Mouse (Mus musculus): ENCODE results near the gene Tmed9. TPM values are rescaled to one million over a fixed set of nuclear protein-coding genes. Genes with fewer than 3 reads are reported as not detected.

Tmed9 gene
- total and polyA plus RNA-seq, 2 experiments: 45.2 to 62.2 TPM

- H3K4me3 ChIP-seq (ENCODE audit: insufficient read depth, low read depth, low read length): no peak overlapping the region
- no peak overlapping the region for H3K27ac ChIP-seq (replicated peaks; ENCODE audit: insufficient read depth, low read depth, low read length)
- 92% methylated on average over 3 of the region's 3 CpGs for WGBS
- peaks cover 2% of the 10 kb centered on the region; the same call in 1 of the 2 replicates for H3K4me1 ChIP-seq (ENCODE audit: control insufficient read depth, insufficient read depth, low read length)
- no peak overlapping the region for H3K9ac ChIP-seq (ENCODE audit: low read depth, low read length)
- TF ChIP-seq POLR2A (IDR thresholded peaks at IDR 0.05; ENCODE audit: extremely low read depth, insufficient read depth, low read length): no peak
- no peak for DNase-seq (ENCODE audit: extremely low read depth, low read depth, low spot score)
- H3K27me3 ChIP-seq (ENCODE audit: control insufficient read depth, insufficient read depth, low read length): no peaks in the 10 kb centered on the region
- H3K36me3 ChIP-seq (ENCODE audit: control insufficient read depth, insufficient read depth, low read length): peaks cover 3% of the 10 kb centered on the region; the same call in 1 of the 2 replicates
- H3K79me2 ChIP-seq (ENCODE audit: control insufficient read depth, insufficient read depth, low read length): peaks cover 5% of the 10 kb centered on the region; the same call in 1 of the 2 replicates
These were observed 31.1 kb downstream of the Tmed9 start for GRCm38 (mm10) chr13:55604606-55605005.

DNA sequence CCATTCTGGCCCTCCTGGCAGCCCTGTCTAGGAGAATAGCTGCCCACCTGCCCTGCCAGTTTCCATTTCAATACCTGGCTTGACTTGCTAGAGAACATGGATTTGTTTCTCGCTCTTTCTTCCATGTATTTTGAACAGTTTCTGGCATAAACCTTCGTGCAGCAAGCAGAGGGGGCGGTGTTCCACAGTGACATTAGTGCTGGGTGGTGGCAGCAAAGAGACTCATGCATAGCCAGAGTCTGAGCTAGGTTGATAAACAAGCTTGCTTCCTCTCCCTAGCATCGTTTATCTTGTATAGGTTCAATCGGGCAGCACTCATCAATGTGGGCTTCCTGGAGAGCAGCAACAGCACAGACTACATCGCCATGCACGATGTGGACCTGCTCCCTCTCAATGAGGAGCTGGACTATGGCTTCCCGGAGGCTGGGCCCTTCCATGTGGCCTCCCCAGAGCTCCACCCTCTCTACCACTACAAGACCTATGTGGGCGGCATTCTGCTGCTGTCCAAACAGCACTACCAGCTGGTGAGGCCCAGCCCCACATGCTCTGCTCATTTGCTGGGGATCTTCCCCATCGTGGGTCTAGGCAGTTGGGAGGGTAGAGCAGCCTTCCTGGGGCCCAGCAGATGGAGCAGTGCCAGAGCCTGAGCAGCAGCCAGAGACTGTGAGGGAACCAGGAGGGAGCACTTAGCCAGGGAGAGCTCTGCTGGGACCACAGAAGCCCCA, 33.5 kb downstream of the Tmed9 start:
- H3K4me3 ChIP-seq (ENCODE audit: insufficient read depth, low read depth, low read length): no peak overlapping the region
- no peak overlapping the region for H3K9ac ChIP-seq (ENCODE audit: low read depth, low read length)
- H3K4me1 ChIP-seq (ENCODE audit: control insufficient read depth, insufficient read depth, low read length): no peaks in the 10 kb centered on the region
- peaks cover 3% of the 10 kb centered on the region; the same call in 1 of the 2 replicates for H3K36me3 ChIP-seq (ENCODE audit: control insufficient read depth, insufficient read depth, low read length)
- TF ChIP-seq CTCF (IDR thresholded peaks at IDR 0.05; ENCODE audit: low read depth, low read length) (no peak), POLR2A (IDR thresholded peaks at IDR 0.05; ENCODE audit: extremely low read depth, insufficient read depth, low read length) (no peak)
- H3K27ac ChIP-seq (replicated peaks; ENCODE audit: insufficient read depth, low read depth, low read length): no peak overlapping the region
- H3K27me3 ChIP-seq (ENCODE audit: control insufficient read depth, insufficient read depth, low read length): no peaks in the 10 kb centered on the region
- 70% methylated on average over 10 of the region's 10 CpGs for WGBS
- no peak for DNase-seq (ENCODE audit: extremely low read depth, low read depth, low spot score)
- peaks cover 5% of the 10 kb centered on the region; the same call in 1 of the 2 replicates for H3K79me2 ChIP-seq (ENCODE audit: control insufficient read depth, insufficient read depth, low read length)

- peaks cover 3% of the 10 kb centered on the region; the same call in 1 of the 2 replicates for H3K36me3 ChIP-seq (ENCODE audit: control insufficient read depth, insufficient read depth, low read length)
These were observed 34.1 kb downstream of the Tmed9 start for GRCm38 (mm10) chr13:55607624-55608006.

DNA sequence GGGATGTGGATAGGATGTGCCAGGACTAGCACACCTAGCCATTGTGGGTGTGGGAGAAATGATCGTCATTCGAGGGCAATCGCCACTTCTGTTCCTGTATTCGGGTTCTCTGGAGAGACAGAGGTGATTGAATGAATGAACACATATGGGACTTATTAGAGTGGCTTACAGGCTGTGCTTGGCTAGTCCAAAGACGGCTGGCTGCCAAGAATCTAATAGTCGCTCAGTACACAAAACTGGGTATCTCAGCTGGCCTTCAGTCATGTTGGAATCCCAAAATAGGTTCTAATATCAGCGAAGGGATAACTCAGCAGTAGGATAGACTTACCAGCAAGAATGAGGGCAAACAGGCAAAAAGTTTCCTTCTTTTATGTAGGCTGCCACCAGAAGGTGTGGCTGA, 38.5 kb downstream of the Tmed9 start:
- DNase-seq (ENCODE audit: extremely low read depth, low read depth, low spot score): no peak
- H3K79me2 ChIP-seq (ENCODE audit: control insufficient read depth, insufficient read depth, low read length): no peaks in the 10 kb centered on the region
- no peak overlapping the region for H3K4me3 ChIP-seq (ENCODE audit: insufficient read depth, low read depth, low read length)
- peaks cover 3% of the 10 kb centered on the region; the same call in 1 of the 2 replicates for H3K36me3 ChIP-seq (ENCODE audit: control insufficient read depth, insufficient read depth, low read length)
- peaks cover 4% of the 10 kb centered on the region; the same call in 1 of the 2 replicates for H3K4me1 ChIP-seq (ENCODE audit: control insufficient read depth, insufficient read depth, low read length)
- TF ChIP-seq POLR2A (IDR thresholded peaks at IDR 0.05; ENCODE audit: extremely low read depth, insufficient read depth, low read length) (no peak), CTCF (IDR thresholded peaks at IDR 0.05; ENCODE audit: low read depth, low read length) (no peak)
- H3K27me3 ChIP-seq (ENCODE audit: control insufficient read depth, insufficient read depth, low read length): no peaks in the 10 kb centered on the region
- no peak overlapping the region for H3K27ac ChIP-seq (replicated peaks; ENCODE audit: insufficient read depth, low read depth, low read length)
- WGBS: 87% methylated on average over 7 of the region's 7 CpGs
- no peak overlapping the region for H3K9ac ChIP-seq (ENCODE audit: low read depth, low read length)

More at GRCm38 (mm10) chr13:55607624-55608006, 34.1 kb downstream of the Tmed9 start:
- Histone ChIP-seq H3K4me3 (ENCODE audit: insufficient read depth, low read depth, low read length) (no peak overlapping the region), H3K27ac (replicated peaks; ENCODE audit: insufficient read depth, low read depth, low read length) (no peak overlapping the region), H3K79me2 (ENCODE audit: control insufficient read depth, insufficient read depth, low read length) (no peaks in the 10 kb centered on the region), H3K27me3 (ENCODE audit: control insufficient read depth, insufficient read depth, low read length) (no peaks in the 10 kb centered on the region), H3K4me1 (ENCODE audit: control insufficient read depth, insufficient read depth, low read length) (no peaks in the 10 kb centered on the region), H3K9ac (ENCODE audit: low read depth, low read length) (no peak overlapping the region)
- DNase-seq (ENCODE audit: extremely low read depth, low read depth, low spot score): no peak
- 97% methylated on average over 2 of the region's 2 CpGs for WGBS
- TF ChIP-seq CTCF (IDR thresholded peaks at IDR 0.05; ENCODE audit: low read depth, low read length) (no peak), POLR2A (IDR thresholded peaks at IDR 0.05; ENCODE audit: extremely low read depth, insufficient read depth, low read length) (no peak)

GRCm38 (mm10) chr13:55613471-55613870, 39.9 kb downstream of the Tmed9 start:
- DNase-seq (ENCODE audit: extremely low read depth, low read depth, low spot score): peak; percentile 40
- Histone ChIP-seq H3K36me3 (ENCODE audit: control insufficient read depth, insufficient read depth, low read length) (peaks cover 3% of the 10 kb centered on the region; the same call in 1 of the 2 replicates), H3K4me3 (ENCODE audit: insufficient read depth, low read depth, low read length) (no peak overlapping the region), H3K4me1 (ENCODE audit: control insufficient read depth, insufficient read depth, low read length) (peaks cover 4% of the 10 kb centered on the region; the same call in 1 of the 2 replicates), H3K27me3 (ENCODE audit: control insufficient read depth, insufficient read depth, low read length) (no peaks in the 10 kb centered on the region), H3K79me2 (ENCODE audit: control insufficient read depth, insufficient read depth, low read length) (no peaks in the 10 kb centered on the region), H3K9ac (ENCODE audit: low read depth, low read length) (no peak overlapping the region), H3K27ac (replicated peaks; ENCODE audit: insufficient read depth, low read depth, low read length) (0 out of 2 replicates have a peak overlapping the region, but pooled peaks have one; percentile 47)
- WGBS: 32% methylated on average over 5 of the region's 5 CpGs
- TF ChIP-seq POLR2A (IDR thresholded peaks at IDR 0.05; ENCODE audit: extremely low read depth, insufficient read depth, low read length): no peak
- no peak for TF ChIP-seq CTCF (IDR thresholded peaks at IDR 0.05; ENCODE audit: low read depth, low read length)

DNA sequence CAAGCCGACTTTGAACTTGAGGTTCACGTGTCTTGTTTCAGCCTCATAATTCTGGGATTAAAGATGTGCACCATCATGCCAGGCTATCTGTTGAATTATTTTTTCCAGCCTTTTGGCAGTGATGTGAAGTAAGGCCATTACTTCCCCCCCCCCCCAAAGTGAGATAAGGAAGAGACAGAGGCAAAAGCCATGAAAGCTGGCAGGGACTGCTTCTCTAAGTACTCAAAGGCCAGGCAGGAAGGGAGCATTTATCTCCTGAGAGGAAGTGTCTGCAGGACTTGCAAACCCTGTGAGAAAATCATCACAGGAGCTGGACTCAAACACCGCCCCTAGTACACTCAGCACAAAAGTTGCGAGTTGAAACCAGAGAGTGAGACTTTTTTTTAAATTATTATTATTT, 45.8 kb downstream of the Tmed9 start:
- 83% methylated on average over 4 of the region's 4 CpGs for WGBS
- TF ChIP-seq CTCF (IDR thresholded peaks at IDR 0.05; ENCODE audit: low read depth, low read length): no peak
- TF ChIP-seq POLR2A (IDR thresholded peaks at IDR 0.05; ENCODE audit: extremely low read depth, insufficient read depth, low read length): no peak
- DNase-seq (ENCODE audit: extremely low read depth, low read depth, low spot score): no peak
- peaks cover 8% of the 10 kb centered on the region; the same call in 1 of the 2 replicates for H3K79me2 ChIP-seq (ENCODE audit: control insufficient read depth, insufficient read depth, low read length)
- no peak overlapping the region for H3K4me3 ChIP-seq (ENCODE audit: insufficient read depth, low read depth, low read length)
- no peaks in the 10 kb centered on the region for H3K36me3 ChIP-seq (ENCODE audit: control insufficient read depth, insufficient read depth, low read length)
- no peaks in the 10 kb centered on the region for H3K27me3 ChIP-seq (ENCODE audit: control insufficient read depth, insufficient read depth, low read length)
- no peak overlapping the region for H3K9ac ChIP-seq (ENCODE audit: low read depth, low read length)
- H3K4me1 ChIP-seq (ENCODE audit: control insufficient read depth, insufficient read depth, low read length): peaks cover 9% of the 10 kb centered on the region
- no peak overlapping the region for H3K27ac ChIP-seq (replicated peaks; ENCODE audit: insufficient read depth, low read depth, low read length)

Measured in liver, adult 2 months (tissue).